Mouse (Mus musculus) olfactory bulb, adult 2 months (tissue): ENCODE measurements around the gene Swsap1. TPM values are rescaled to one million over a fixed set of nuclear protein-coding genes. Genes with fewer than 3 reads are reported as not detected.

Source experiments
- H3K27ac ChIP-seq: fragments of 200-500 bp; 2 replicates; pipeline ENCODE4 v1.5.1; 2012; ENCODE audit warnings: low read depth, low read length; ENCODE audit not compliant: insufficient read depth
- H3K4me1 ChIP-seq: fragments of 200-500 bp; 2 replicates; pipeline ENCODE4 v1.6.1; 2012; ENCODE audit warnings: low read length; ENCODE audit not compliant: control insufficient read depth, insufficient read depth
- H3K4me3 ChIP-seq: fragments of 200-500 bp; 2 replicates; pipeline ENCODE4 v1.5.1; 2012; ENCODE audit warnings: mild to moderate bottlenecking, low read depth, low read length, moderate library complexity; ENCODE audit not compliant: insufficient read depth
- CTCF ChIP-seq: fragments of 200-500 bp; IDR thresholded peaks from 2 replicates; pipeline ENCODE4 v1.5.1; 2012; ENCODE audit warnings: low read depth, mild to moderate bottlenecking, low read length, moderate library complexity; ENCODE audit not compliant: insufficient read depth
- POLR2A ChIP-seq: fragments of 200-500 bp; IDR thresholded peaks from 2 replicates; pipeline ENCODE4 v1.6.1; 2012; ENCODE audit warnings: mild to moderate bottlenecking, low read depth, low read length, moderate library complexity; ENCODE audit not compliant: insufficient read depth
- WGBS: fragments of 180-500 bp; shearing (Covaris S2); methylation state at CpG from one replicate; pipeline ENCODE4 v1.1.7; 2018; 5-methylcytosine and 5-hydroxymethylcytosine counted together
- polyA plus RNA-seq: library from polyadenylated mRNA; stranded (reverse); fragments of >200 nt; gene quantifications from 2 replicates; pipeline ENCODE4 v1.2.4, GENCODE M21; 2012; ENCODE audit warnings: low replicate concordance; ENCODE audit not compliant: missing spikeins, insufficient read depth, insufficient read length

The Swsap1 gene
- polyA plus RNA-seq, 1 experiment: not detected

- WGBS: 82% methylated on average over 3 of the region's 3 CpGs
- H3K4me3 ChIP-seq: no peak overlapping the region
Observed at GRCm38 (mm10) chr9:21996178-21996867, 40.8 kb downstream of the Swsap1 start.

GRCm38 (mm10) chr9:22000296-22000695 lies 44.7 kb downstream of the Swsap1 start:
- 94% methylated on average over 6 of the region's 6 CpGs for WGBS
- Histone ChIP-seq H3K4me1 (peaks cover 19% of the 10 kb centered on the region), H3K4me3 (no peak overlapping the region), H3K27ac (no peak overlapping the region)
- TF ChIP-seq POLR2A (no peak), CTCF (no peak)

More at GRCm38 (mm10) chr9:21996178-21996867, 40.8 kb downstream of the Swsap1 start:
- Histone ChIP-seq H3K4me1 (no peaks in the 10 kb centered on the region), H3K27ac (no peak overlapping the region)
- TF ChIP-seq CTCF (no peak), POLR2A (no peak)

- no peak overlapping the region for H3K4me3 ChIP-seq
- 77% methylated on average over 4 of the region's 4 CpGs for WGBS
- peaks cover 23% of the 10 kb centered on the region for H3K4me1 ChIP-seq
- H3K27ac ChIP-seq: no peak overlapping the region
- TF ChIP-seq CTCF (no peak), POLR2A (no peak)
Observed at GRCm38 (mm10) chr9:22001633-22002032, 46.1 kb downstream of the Swsap1 start.

GRCm38 (mm10) chr9:22002194-22003162 lies 46.9 kb downstream of the Swsap1 start, which contains the start of the genes Ccdc151 and Prkcsh:
Gene Ccdc151 (minus strand): TSS chr9:22002634.
Gene Prkcsh (plus strand): TSS chr9:22002806.
- Histone ChIP-seq H3K4me3 (peak within 1 kb of the TSS; percentile 65), H3K4me1 (peaks cover 23% of the 10 kb centered on the region), H3K27ac (peak within 1 kb of the TSS; percentile 66)
- WGBS: 4% methylated on average over 57 of the region's 57 CpGs
- TF ChIP-seq POLR2A (peak; percentile 30; the same call in 1 of the 2 replicates), CTCF (no peak; the same call in 1 of the 2 replicates)

- TF ChIP-seq CTCF (no peak), POLR2A (no peak)
- Histone ChIP-seq H3K4me1 (peaks cover 23% of the 10 kb centered on the region), H3K27ac (peak overlapping the region; percentile 24; the same call in 1 of the 2 replicates), H3K4me3 (peak overlapping the region; percentile 65)
- WGBS: 0% methylated on average over 18 of the region's 18 CpGs
Observed at GRCm38 (mm10) chr9:22003163-22003554, 47.6 kb downstream of the Swsap1 start.

- Histone ChIP-seq H3K4me3 (no peak overlapping the region), H3K27ac (no peak overlapping the region), H3K4me1 (peaks cover 23% of the 10 kb centered on the region)
- TF ChIP-seq CTCF (no peak), POLR2A (no peak)
- 94% methylated on average over 12 of the region's 12 CpGs for WGBS
Observed at GRCm38 (mm10) chr9:22004546-22004945, 49.0 kb downstream of the Swsap1 start.

Other genes starting within 250 kb of the Swsap1 start
- not detected in 2 replicates for gene Ldlr, start 232.3 kb upstream of the Swsap1 start, polyA plus RNA-seq
- not detected in 2 replicates for gene Spc24, start 195.5 kb upstream of the Swsap1 start, polyA plus RNA-seq
- not detected in 2 replicates for gene Kank2, start 157.0 kb upstream of the Swsap1 start, polyA plus RNA-seq
- not detected in 2 replicates for gene Angptl8, start 120.2 kb upstream of the Swsap1 start, polyA plus RNA-seq
- not detected in 2 replicates for gene Dock6, start 103.1 kb upstream of the Swsap1 start, polyA plus RNA-seq
- gene Rab3d, start 37.6 kb upstream of the Swsap1 start, polyA plus RNA-seq: not detected in 2 replicates
- gene Ccdc159, start 28.3 kb upstream of the Swsap1 start, polyA plus RNA-seq: not detected in 2 replicates
- gene Tmem205, start 28.2 kb upstream of the Swsap1 start, polyA plus RNA-seq: not detected in 2 replicates
- gene Plppr2, start 18.7 kb upstream of the Swsap1 start, polyA plus RNA-seq: not detected in 2 replicates
- not detected in 2 replicates for gene Epor, start 7.8 kb downstream of the Swsap1 start, polyA plus RNA-seq
- not detected in 2 replicates for gene Rgl3, start 33.7 kb downstream of the Swsap1 start, polyA plus RNA-seq
- gene Ccdc151, start 46.9 kb downstream of the Swsap1 start, polyA plus RNA-seq: not detected in 2 replicates
- not detected in 2 replicates for gene Prkcsh, start 47.1 kb downstream of the Swsap1 start, polyA plus RNA-seq
- not detected in 2 replicates for gene Elavl3, start 96.3 kb downstream of the Swsap1 start, polyA plus RNA-seq
- not detected in 2 replicates for gene Gm49318, start 115.5 kb downstream of the Swsap1 start, polyA plus RNA-seq
- gene Zfp653, start 115.6 kb downstream of the Swsap1 start, polyA plus RNA-seq: not detected in 2 replicates
- gene Ecsit, start 129.7 kb downstream of the Swsap1 start, polyA plus RNA-seq: not detected in 2 replicates
- not detected in 2 replicates for gene Cnn1, start 143.5 kb downstream of the Swsap1 start, polyA plus RNA-seq
- not detected in 2 replicates for gene Elof1, start 161.4 kb downstream of the Swsap1 start, polyA plus RNA-seq
- not detected in 2 replicates for gene Acp5, start 180.0 kb downstream of the Swsap1 start, polyA plus RNA-seq
- gene Pigyl, start 201.1 kb downstream of the Swsap1 start, polyA plus RNA-seq: not detected in 2 replicates
- not detected in 2 replicates for gene Zfp872, start 232.3 kb downstream of the Swsap1 start, polyA plus RNA-seq